Mouse (Mus musculus) forebrain, postnatal 0 days (tissue): ENCODE data around the gene Pced1b. TPM values are rescaled to one million over a fixed set of nuclear protein-coding genes. Genes with fewer than 3 reads are reported as not detected.
A peak's percentile ranks its signal among the peaks of the same experiment; 100 is the strongest.

Experiments
- ATAC-seq: fragments of 200-750 bp; cut with Nextera tagmentation; 2 replicates; pipeline ENCODE4 v1.8.0; 2017; ENCODE audit warnings: mild to moderate bottlenecking, moderate library complexity
- DNase-seq: peaks from one replicate; pipeline ENCODE4 v3.0.0-alpha.2; 2015
- H3K27ac ChIP-seq: fragments of 300-500 bp; sonication (generic); 2 replicates; pipeline ENCODE4 v1.5.1; 2014; ENCODE audit warnings: low read depth, mild to moderate bottlenecking, antibody characterized with exemption, low read length, moderate library complexity, mixed read lengths
- H3K27me3 ChIP-seq: fragments of 300-500 bp; sonication (generic); 2 replicates; pipeline ENCODE4 v1.6.1; 2014; ENCODE audit warnings: mild to moderate bottlenecking, low read length, mixed read lengths; ENCODE audit not compliant: insufficient read depth
- H3K36me3 ChIP-seq: fragments of 300-500 bp; sonication (generic); 2 replicates; pipeline ENCODE4 v1.6.1; 2014; ENCODE audit warnings: mild to moderate bottlenecking, moderate library complexity; ENCODE audit not compliant: insufficient read depth
- H3K4me1 ChIP-seq: fragments of 300-500 bp; sonication (generic); 2 replicates; pipeline ENCODE4 v1.6.1; 2014; ENCODE audit warnings: antibody characterized with exemption; ENCODE audit not compliant: insufficient read depth
- H3K4me2 ChIP-seq: fragments of 300-500 bp; sonication (generic); 2 replicates; pipeline ENCODE4 v1.6.1; 2014; ENCODE audit warnings: low read depth, mild to moderate bottlenecking, moderate library complexity
- H3K4me3 ChIP-seq: fragments of 300-500 bp; sonication (generic); 2 replicates; pipeline ENCODE4 v1.5.1; 2014; ENCODE audit warnings: low read depth, low read length, mixed read lengths
- H3K9ac ChIP-seq: fragments of 300-500 bp; sonication (generic); 2 replicates; pipeline ENCODE4 v1.6.1; 2014; ENCODE audit warnings: mild to moderate bottlenecking
- H3K9me3 ChIP-seq: fragments of 300-500 bp; sonication (generic); 2 replicates; pipeline ENCODE4 v1.6.1; 2016; ENCODE audit warnings: low read length
- CTCF ChIP-seq: sonication (generic); IDR thresholded peaks from 2 replicates; pipeline ENCODE4 v1.5.1; 2016; ENCODE audit warnings: antibody characterized with exemption, control low read depth, low read depth
- WGBS: fragments of 180-500 bp; shearing (Covaris S2); extraction: QIAGEN DNeasy Blood & Tissue Kit; methylation state at CpG from one replicate; pipeline ENCODE4 v1.1.7; 2014; 5-methylcytosine and 5-hydroxymethylcytosine counted together
- polyA plus RNA-seq: library from polyadenylated mRNA; unstranded; fragments of >200 nt; fragmentation: Nextera tagmentation; extraction: Ambion mirVana; gene quantifications from 2 replicates; pipeline ENCODE4 v1.2.1, GENCODE M21; 2015
- total RNA-seq: library from RNA; depleted of rRNA; stranded (reverse); fragments of >200 nt; gene quantifications from 2 replicates; pipeline ENCODE4 v1.2.3, GENCODE M21; 2014

Gene Pced1b
- total and polyA plus RNA-seq, 2 experiments from 2014 or later = 4.4 to 6.9 TPM

DNA sequence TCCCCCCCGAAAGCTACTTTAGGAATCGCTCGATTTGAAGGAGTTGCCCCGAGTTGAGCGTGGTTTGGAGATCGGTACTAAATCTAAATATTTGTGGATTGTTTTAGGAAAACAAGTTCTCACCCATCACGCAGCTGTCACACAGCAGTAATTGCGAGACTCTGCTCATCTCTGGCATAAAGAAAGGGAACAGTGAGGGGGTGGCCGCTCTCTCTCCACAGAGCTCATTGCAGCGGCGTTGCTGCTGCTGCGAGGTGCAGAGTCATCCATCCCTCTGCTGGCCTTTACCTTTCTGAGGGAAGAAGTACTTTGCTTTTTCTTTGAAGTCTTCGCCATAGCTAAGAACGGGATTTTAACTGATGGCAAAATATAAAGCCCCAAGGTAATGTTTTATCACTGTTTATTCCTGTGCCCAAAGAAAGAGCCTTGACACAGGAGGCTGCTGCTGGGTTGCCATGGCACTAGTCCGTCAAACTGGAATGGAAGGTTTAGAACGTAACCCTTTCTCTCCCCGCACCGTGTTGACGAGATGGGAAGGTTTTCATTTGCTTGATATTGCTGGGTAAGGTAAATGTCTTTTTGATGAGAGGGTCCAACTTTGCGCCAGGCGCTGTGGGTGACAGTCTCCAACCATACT, 71.6 kb downstream of the Pced1b start:
- H3K4me2 ChIP-seq = no peak overlapping the region
- TF ChIP-seq CTCF = no peak
- H3K27me3 ChIP-seq = no peaks in the 10 kb centered on the region
- H3K9me3 ChIP-seq = no peaks in the 10 kb centered on the region
- 65% methylated on average over 21 of the region's 21 CpGs for WGBS
- DNase-seq (peak; percentile 23), ATAC-seq (peak; percentile 55; the same call in 1 of the 2 replicates)
- H3K4me1 ChIP-seq = no peaks in the 10 kb centered on the region
- no peak overlapping the region for H3K4me3 ChIP-seq
- H3K36me3 ChIP-seq = no peaks in the 10 kb centered on the region
- no peak overlapping the region for H3K9ac ChIP-seq
- H3K27ac ChIP-seq = 0 out of 2 replicates have a peak overlapping the region, but pooled peaks have one; percentile 15

DNA sequence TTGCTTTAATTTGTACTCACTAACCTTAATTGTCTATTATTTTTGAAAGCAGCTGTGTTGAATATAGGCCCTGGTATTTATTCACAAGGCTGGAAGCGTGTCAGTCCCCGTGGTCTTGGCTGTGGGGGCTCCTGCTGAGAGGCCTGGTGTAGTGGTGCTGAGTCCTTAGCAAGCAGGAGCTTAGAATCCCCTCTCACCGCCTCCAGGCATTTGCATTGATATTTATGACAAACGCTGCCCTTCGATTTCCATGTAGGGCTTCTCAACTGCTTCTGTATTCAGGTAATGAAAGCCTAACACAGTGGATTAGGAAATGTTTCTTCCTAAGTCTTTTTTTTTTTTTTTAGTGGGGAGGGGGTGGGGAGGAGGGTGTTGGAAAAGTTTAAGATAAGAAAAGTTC, 75.9 kb downstream of the Pced1b start:
- H3K9me3 ChIP-seq = no peaks in the 10 kb centered on the region
- H3K27ac ChIP-seq = no peak overlapping the region

DNA sequence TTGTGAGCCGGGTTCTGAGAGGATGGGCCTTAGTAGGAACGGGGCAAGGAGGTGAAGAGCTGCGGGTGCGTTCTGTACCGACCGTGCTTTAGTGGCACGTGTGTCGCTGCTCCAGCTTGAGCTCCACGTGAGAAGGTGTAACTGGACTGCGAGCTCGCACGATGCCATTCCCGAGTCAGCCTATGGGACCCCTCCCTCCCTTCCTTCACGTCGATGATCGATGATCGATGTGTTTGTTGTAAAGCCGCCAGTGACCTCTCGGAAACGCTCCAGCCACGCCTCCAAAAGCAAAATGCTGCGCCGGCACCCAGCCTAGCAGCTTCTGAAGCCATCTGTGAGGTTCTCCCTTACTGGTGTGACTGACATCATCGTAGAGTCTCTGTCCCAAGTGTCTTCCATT, 76.6 kb downstream of the Pced1b start:
- no peak for TF ChIP-seq CTCF
- no peak overlapping the region for H3K9ac ChIP-seq
- 87% methylated on average over 24 of the region's 24 CpGs for WGBS
- DNase-seq (no peak), ATAC-seq (no peak)
- H3K27ac ChIP-seq = no peak overlapping the region
- H3K27me3 ChIP-seq = no peaks in the 10 kb centered on the region
- H3K4me2 ChIP-seq = no peak overlapping the region
- no peaks in the 10 kb centered on the region for H3K36me3 ChIP-seq
- no peak overlapping the region for H3K4me3 ChIP-seq
- H3K4me1 ChIP-seq = no peaks in the 10 kb centered on the region
- H3K9me3 ChIP-seq = no peaks in the 10 kb centered on the region

More for the DNA sequence above, 75.9 kb downstream of the Pced1b start:
- Histone ChIP-seq H3K36me3 (no peaks in the 10 kb centered on the region), H3K4me3 (no peak overlapping the region), H3K9ac (no peak overlapping the region), H3K27me3 (no peaks in the 10 kb centered on the region), H3K4me2 (no peak overlapping the region), H3K4me1 (no peaks in the 10 kb centered on the region)
- WGBS = 77% methylated on average over 5 of the region's 5 CpGs
- DNase-seq (no peak), ATAC-seq (no peak)
- no peak for TF ChIP-seq CTCF

DNA sequence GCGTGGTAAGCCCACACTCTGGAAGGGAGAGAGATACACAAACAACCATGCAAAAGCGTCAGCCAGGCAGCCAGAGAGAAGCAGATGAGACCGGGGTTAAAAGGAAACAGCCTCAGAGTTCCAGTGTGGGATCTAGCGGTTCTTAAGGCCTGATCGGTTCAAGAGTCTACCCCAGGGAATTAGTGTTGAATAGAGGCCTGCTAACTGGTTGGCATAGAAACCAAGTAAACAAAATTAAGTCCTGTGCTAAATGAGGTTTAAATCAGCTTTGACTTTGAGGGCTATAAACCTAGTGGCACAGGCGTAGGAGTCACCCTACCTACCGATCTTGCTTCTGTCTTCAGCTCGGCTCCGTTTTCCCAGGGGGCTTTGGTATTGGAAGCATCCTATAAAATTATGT, 77.4 kb downstream of the Pced1b start:
- WGBS = 65% methylated on average over 9 of the region's 9 CpGs
- DNase-seq = no peak
- Histone ChIP-seq H3K36me3 (no peaks in the 10 kb centered on the region), H3K4me1 (no peaks in the 10 kb centered on the region), H3K9me3 (no peaks in the 10 kb centered on the region), H3K4me3 (no peak overlapping the region), H3K4me2 (no peak overlapping the region), H3K27me3 (no peaks in the 10 kb centered on the region), H3K27ac (no peak overlapping the region), H3K9ac (no peak overlapping the region)
- ATAC-seq = no peak
- TF ChIP-seq CTCF = no peak

DNA sequence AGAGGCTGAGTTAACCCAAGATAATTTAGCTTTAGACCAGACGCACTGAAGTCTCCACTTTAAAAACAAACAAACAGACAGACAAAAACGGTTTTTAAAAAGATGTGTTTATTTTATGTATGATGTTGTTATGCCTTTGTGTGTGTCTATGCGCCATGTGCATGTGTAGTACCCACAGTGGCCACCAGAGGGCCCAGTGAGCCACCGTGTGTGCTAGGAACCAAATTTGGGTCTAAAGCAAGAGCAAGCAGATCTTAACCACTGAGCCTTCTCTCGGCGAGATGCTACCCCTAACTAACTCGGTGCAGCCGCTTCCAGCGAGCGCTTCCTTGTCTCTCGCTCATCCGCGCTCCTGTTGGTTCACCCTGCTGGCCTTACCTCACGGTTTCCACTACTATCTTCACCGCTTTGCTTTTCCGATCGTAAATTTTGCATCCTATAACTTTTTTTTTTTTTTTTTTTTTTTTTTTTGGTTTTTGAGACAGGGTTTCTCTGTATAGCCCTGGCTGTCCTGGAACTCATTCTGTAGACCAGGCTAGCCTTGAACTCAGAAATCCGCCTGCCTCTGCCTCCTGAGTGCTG, 80.7 kb downstream of the Pced1b start:
- H3K27me3 ChIP-seq = no peaks in the 10 kb centered on the region
- 71% methylated on average over 17 of the region's 18 CpGs for WGBS
- H3K9ac ChIP-seq = no peak overlapping the region
- H3K36me3 ChIP-seq = no peaks in the 10 kb centered on the region
- ATAC-seq (no peak), DNase-seq (peak; percentile 27)
- H3K4me1 ChIP-seq = no peaks in the 10 kb centered on the region
- no peak overlapping the region for H3K4me3 ChIP-seq
- H3K9me3 ChIP-seq = no peaks in the 10 kb centered on the region
- no peak overlapping the region for H3K4me2 ChIP-seq
- peak; percentile 69 for TF ChIP-seq CTCF
- no peak overlapping the region for H3K27ac ChIP-seq

DNA sequence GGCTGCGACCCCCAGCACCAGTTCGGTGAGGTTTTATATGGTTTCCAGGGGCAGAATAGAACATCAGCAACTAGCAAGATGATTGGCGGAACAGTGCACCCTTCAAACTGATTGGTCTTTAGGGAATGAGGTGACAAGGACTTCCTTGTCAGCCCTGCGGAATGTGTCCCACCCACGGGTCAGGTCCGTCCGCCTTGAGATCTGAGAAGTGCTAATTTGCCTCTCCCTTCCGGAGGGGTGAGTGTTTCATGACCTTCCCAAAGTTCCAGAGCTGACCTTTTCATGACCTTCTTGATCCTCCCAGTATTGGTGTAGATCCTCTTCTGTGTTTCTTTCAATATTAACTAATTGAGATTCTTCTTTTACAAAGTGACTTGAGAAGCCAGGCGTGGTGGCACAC, 85.7 kb downstream of the Pced1b start:
- Histone ChIP-seq H3K27me3 (no peaks in the 10 kb centered on the region), H3K4me2 (no peak overlapping the region), H3K9ac (no peak overlapping the region), H3K9me3 (0 out of 2 replicates have a peak, but pooled peaks cover 3% of the 10 kb centered on the region), H3K4me3 (no peak overlapping the region), H3K27ac (no peak overlapping the region), H3K4me1 (no peaks in the 10 kb centered on the region), H3K36me3 (no peaks in the 10 kb centered on the region)
- no peak for DNase-seq
- ATAC-seq = no peak
- no peak for TF ChIP-seq CTCF
- 81% methylated on average over 9 of the region's 9 CpGs for WGBS

DNA sequence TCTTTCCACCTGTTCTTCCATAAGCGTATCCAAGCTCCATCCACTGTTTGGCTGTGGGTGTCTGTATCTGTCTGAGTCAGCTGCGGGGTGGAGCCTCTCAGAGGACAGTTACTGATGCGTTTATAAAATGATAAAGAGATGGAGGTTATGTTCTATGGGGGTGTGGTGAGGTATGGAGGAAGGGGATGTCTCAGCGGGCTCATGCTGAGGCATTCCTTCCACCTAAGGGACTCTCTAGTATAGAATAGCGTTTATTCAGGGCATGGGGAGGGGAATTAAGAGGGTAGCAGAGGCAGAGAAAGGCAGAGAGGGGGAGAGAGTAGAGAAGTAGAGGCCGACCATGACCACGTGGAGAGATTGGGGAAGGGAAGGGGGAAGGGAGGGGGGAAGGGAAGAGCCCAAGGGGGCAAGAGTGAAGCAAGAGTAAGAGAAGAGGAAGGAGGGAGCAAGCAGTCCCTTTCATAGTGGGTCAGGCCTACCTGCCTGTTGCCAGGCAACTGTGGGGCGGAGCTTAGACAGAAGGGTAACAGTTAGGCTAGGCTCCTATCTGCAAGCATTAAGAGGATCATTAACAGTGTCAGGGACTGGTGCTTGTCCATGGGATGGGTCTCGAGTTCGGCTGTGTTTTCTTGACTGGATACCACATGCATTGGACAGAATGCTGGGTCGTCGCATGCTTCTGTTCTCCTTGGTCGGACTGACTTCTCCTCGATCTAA, 90.9 kb downstream of the Pced1b start:
- peak; percentile 35 for DNase-seq
- peak; percentile 62 for ATAC-seq
- Histone ChIP-seq H3K9me3 (0 out of 2 replicates have a peak, but pooled peaks cover 3% of the 10 kb centered on the region), H3K27me3 (no peaks in the 10 kb centered on the region), H3K36me3 (no peaks in the 10 kb centered on the region), H3K27ac (no peak overlapping the region), H3K4me1 (no peaks in the 10 kb centered on the region), H3K9ac (no peak overlapping the region), H3K4me3 (peak overlapping the region; percentile 17; the same call in 1 of the 2 replicates), H3K4me2 (peak overlapping the region; percentile 45)
- no peak for TF ChIP-seq CTCF
- 31% methylated on average over 14 of the region's 14 CpGs for WGBS
